Mouse (Mus musculus) brain, embryonic 18.5 days (tissue): ENCODE data around the gene Rgcc.

ENCODE experiments used
- DNase-seq: peaks from one replicate; pipeline ENCODE4 v3.0.0-alpha.2; 2012; ENCODE audit warnings: low read depth, low spot score

Rgcc gene

GRCm38 (mm10) chr14:79300641-79301350 lies 649 bp downstream of the Rgcc start:
- DNase-seq = no peak

GRCm38 (mm10) chr14:79299796-79300195 lies 1.6 kb downstream of the Rgcc start:
- DNase-seq = no peak

DNA sequence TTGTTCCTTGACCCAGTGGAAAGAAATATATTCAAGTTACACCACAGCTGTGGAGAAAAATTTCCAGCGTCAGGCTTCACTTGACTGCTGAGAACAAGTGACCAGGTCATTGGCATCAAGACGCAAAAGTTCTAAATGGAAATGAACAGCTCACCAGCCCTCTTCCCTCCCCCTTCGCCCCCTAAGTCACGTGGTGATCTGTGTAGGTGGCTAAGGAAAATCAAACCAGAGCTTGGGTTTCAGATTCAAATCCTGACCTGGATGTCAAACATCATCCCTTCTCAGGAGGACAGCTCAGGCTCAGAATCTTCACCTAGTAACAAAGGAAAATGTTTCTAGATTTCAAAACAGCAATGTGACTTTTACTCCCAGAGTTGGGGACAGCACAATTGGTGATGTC lies 2.2 kb downstream of the Rgcc start:
- no peak for DNase-seq

DNA sequence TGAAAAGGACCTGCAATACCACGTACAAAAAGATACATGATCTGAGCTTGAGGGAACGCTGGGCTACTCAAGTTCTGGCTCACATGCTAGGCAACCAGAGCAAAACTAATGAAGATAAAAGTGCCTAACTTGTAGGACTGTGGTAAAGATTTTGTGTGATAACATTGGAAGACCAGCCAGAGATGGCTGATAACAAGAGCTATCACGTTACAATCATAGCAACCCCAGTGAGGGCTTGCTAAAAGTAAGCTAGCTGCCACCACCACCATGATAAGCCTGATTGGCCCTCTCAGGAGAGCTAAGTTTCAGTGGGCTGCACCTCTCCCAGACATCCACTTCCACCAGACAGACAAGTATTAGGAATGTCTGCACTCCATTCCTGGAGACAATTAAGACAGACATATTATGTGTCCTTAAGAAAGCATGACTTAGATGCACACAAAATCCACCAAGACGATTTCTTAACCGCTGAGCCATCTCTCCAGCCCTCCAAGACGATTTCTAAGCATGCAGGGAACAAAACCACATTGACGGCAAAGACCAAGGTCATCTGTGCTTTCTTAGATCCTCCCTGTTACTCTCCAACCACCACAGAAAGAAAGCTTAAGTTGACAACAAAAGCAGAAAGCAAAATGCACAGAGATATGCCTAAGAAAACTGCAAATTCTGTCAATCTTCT lies 3.0 kb downstream of the Rgcc start:
- DNase-seq = no peak

- DNase-seq = no peak
Measured at GRCm38 (mm10) chr14:79296836-79297235, 4.6 kb downstream of the Rgcc start.

- no peak for DNase-seq
Measured at GRCm38 (mm10) chr14:79296201-79296600, 5.2 kb downstream of the Rgcc start.

GRCm38 (mm10) chr14:79295579-79295978 lies 5.9 kb downstream of the Rgcc start:
- DNase-seq = no peak

DNA sequence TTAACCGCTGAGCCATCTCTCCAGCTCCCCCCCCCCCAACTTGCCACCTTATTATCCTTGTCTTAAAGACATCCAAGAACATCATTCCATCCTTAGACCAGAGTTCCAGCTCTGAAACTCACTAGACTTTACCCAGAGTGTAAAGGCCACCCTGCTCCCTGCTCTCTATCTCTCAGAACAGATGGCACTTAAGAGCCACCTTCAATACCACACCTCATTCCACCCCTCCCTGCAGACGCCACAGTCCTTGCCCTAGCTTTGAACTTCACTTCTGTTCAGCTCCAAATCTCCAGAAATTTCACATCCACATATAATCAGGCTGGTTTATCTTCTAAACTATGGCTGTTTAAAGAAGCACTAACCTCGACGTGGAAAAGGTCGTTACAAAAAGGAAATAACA lies 6.5 kb downstream of the Rgcc start:
- no peak for DNase-seq

GRCm38 (mm10) chr14:79294051-79294814 lies 7.2 kb downstream of the Rgcc start:
- DNase-seq = no peak

GRCm38 (mm10) chr14:79293119-79293780 lies 8.2 kb downstream of the Rgcc start:
- DNase-seq = no peak

- no peak for DNase-seq
Measured at GRCm38 (mm10) chr14:79291629-79292028, 9.8 kb downstream of the Rgcc start.

DNA sequence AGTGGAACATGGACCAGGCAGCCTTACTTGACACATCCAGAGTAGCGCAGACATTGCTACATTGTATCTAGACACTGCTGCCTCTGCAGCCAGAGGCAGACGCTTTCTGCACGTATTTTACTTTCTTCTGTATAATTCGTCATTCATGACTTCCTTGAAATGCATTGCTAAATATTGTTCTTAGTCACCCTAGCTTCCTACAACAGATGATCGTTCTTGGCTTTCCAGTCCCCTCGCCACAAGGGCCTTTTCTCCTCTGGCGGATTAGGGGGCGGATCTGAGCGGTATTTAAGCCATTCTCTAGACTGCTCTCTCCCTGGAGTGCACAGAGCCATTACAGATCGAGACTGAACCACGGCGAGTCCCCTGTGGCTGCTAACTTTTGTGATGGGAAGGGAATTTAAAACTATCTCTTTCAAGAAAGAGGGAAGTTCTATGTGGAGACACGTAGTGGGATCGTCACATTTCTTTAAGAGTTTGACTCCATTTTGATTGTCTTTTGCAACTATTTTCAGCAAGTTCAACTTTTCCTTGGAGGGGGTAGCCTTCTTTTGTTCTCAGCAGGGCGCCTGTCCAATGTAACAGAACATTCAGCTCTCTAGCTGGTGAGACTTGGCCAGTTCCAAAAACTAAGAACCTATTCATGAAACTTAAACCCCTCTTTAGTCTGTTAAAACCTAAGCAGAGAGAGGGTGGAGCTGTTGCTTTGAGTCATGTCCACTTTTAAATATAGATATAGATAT lies 10.6 kb downstream of the Rgcc start:
- DNase-seq = no peak

DNA sequence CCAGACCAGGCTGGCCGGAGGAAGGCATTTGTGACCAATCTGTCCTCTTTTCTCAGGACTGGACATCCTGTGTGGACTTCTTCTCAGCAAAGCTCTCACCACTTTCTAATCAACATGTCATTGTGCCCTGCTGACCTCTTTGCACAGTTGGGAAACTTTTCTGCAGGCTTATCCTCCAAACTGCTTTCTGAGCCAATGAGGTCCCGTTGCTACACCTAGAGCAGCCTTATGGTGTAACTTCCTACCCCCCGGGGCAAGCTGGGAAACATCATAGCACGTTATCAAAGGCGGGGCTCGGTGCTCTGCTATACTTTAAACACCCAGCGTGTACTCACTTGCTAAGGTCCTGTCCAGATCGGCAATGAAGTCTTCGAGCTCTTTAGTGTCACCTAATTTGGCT lies 11.5 kb downstream of the Rgcc start:
- DNase-seq = no peak

DNA sequence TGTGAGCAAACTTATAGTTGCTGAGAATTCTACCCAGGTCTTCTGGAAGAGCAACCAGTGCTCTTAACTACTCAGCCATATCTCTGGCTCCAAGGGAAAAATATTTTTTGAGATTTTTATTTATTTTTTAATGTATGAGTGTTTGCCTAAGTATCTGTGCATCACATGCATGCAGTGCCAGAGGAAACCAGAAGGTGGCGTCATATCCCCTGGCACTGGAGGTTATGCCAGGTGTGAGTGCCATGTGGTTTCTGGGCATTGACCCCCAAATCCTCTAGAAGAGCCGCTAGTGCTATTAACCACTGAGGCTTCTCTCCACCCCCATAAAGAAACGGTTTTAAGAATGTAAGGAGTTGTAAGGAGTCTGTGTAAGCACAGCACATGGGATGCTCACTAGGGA lies 13.2 kb downstream of the Rgcc start:
- DNase-seq = no peak

DNA sequence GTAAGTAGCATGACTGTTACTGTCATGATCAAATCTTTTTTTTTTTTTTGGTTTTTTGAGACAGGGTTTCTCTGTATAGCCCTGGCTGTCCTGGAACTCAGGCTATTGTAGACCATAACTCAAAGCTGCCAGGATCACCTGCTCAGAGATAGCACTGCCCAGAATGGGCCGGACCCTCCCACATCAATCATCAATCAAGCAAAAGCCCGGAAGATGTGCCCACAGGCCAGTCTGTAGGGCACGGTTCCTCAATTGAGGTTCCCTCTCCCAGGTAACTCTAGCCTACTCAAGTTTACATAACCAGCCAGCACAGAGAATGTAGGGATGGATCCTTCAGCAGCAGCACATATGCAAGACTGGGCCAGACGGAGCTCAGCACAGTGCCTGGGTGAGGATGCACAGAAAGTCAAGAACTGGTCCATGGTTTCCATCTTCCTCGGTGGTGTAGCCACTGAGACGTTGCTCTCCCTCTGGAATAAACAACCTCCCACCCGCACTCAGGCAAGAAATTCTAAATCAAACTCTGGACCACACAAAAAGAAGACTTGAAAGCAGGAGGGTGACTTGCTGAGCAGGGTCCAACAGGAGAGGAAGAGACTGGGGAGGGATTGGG lies 14.1 kb downstream of the Rgcc start:
- DNase-seq = no peak

DNA sequence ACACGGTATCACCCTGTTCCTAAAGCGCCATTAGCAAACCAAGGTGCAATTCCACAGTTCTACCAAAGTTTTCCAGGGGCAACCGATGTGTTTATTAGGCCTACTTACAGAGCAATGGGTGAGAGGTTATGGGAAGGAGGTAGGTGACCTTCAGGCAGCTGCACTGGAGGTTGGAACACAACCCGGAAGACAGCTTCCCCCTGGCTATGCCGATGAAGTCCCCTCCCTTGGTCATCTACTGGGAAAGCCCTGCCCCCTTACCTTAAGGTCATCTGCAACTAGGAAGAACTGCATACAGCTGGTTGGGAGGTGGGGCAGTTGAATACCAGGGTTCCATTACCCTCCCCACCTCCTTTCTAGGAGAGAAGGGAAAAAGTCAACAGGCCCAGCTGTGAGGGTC lies 15.9 kb downstream of the Rgcc start:
- DNase-seq = no peak

GRCm38 (mm10) chr14:79284616-79285015 lies 16.8 kb downstream of the Rgcc start:
- DNase-seq = no peak

DNA sequence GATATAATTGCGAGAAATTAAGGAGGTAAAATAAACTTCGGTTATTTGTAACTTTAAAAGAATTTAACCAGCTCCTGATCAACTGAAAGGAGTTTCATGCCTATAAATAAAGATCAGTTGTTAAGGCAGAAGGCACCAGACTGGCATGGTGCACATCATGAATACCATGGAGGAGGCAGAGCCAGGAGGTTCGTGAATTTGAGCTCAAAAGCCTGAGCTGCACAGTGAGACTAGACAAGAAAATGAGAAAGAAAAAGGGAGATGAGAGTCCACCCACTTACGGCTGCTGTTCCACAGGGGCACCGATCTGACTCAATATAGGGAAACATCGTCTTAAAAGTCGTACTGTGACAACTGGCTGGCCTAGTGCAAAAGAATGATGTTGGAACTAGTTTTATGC lies 17.5 kb downstream of the Rgcc start:
- no peak for DNase-seq

DNA sequence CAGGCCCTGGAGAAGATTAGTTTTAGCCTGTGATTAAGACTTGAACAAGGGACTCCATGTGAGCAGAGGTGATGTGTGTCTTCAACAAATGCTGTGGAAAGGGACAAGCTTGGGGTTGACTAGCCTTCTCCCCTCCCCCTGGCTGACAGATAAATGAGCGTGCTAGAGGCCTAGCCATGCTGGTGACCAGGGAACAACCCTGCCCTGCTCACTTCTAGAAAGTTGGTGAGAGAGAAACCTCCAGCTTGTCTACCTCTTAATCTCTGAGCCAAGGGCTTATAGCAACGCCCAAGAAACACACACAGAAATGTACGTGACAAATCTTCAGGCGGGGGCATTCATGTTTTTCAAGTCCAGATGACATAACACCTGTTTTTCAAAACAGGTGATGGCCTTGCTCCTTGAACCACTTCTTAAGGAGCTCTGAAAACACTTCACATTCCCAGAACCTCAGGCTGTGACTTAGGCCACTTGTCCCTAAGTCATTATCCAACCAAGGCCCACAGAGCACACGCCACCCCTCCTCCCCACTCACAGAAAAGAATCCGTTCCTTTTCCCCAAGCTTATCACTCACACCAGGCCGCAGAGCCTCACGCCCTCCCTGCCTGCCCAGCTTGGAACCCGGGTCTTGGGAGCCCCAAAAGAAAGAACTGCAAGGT lies 19.4 kb downstream of the Rgcc start:
- DNase-seq = no peak

GRCm38 (mm10) chr14:79280456-79280855 lies 21.0 kb downstream of the Rgcc start:
- DNase-seq = no peak

DNA sequence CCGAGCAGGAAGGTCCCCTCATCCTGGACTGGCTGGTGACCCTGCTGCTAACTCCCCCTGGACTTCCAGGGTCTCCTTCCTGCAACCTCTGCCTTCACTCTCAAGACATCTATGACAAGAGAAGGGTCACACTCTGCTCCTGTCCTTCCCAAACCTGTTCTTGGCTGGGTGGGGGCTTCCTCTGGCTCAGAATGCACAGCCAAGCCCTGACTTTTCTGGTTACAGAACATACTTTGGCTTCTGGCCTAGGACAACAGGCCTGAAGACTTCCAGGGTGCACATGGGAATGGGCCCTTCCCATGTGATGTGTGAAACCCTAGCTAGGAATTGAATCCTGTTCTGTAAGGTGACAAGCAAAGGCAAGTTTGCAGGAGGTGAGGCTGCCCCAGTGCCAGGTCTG lies 22.0 kb downstream of the Rgcc start:
- DNase-seq = no peak
